Mouse (Mus musculus) liver, postnatal 0 days (tissue): Measurements from ENCODE around the gene Gpalpp1. TPM values are rescaled to one million over a fixed set of nuclear protein-coding genes. Genes with fewer than 3 reads are reported as not detected.

Experiments
- ATAC-seq: fragments of 200-750 bp; cut with Nextera tagmentation; 2 replicates; pipeline ENCODE4 v1.8.0; 2017; ENCODE audit warnings: mild to moderate bottlenecking, moderate library complexity
- DNase-seq: peaks from one replicate; pipeline ENCODE4 v3.0.0-alpha.2; 2016
- H3K27ac ChIP-seq: fragments of 300-500 bp; sonication (generic); 2 replicates; pipeline ENCODE4 v1.5.1; 2014; ENCODE audit warnings: antibody characterized with exemption, moderate library complexity, mild to moderate bottlenecking, low read depth
- H3K27me3 ChIP-seq: fragments of 300-500 bp; sonication (generic); 2 replicates; pipeline ENCODE4 v1.6.1; 2014; ENCODE audit warnings: low read length, control low read depth, mixed read lengths; ENCODE audit not compliant: insufficient read depth
- H3K36me3 ChIP-seq: fragments of 300-500 bp; sonication (generic); replicated peaks from 2 replicates; pipeline ENCODE4 v1.6.1; 2014; ENCODE audit warnings: mild to moderate bottlenecking, control low read depth, low read length, moderate library complexity, mixed read lengths; ENCODE audit not compliant: insufficient read depth
- H3K4me1 ChIP-seq: fragments of 300-500 bp; sonication (generic); 2 replicates; pipeline ENCODE4 v1.6.1; 2014; ENCODE audit warnings: antibody characterized with exemption, mild to moderate bottlenecking, control low read depth; ENCODE audit not compliant: insufficient read depth
- H3K4me2 ChIP-seq: fragments of 300-500 bp; sonication (generic); 2 replicates; pipeline ENCODE4 v1.6.1; 2014; ENCODE audit warnings: low read depth, mild to moderate bottlenecking, low read length, moderate library complexity, mixed read lengths
- H3K4me3 ChIP-seq: fragments of 300-500 bp; sonication (generic); 2 replicates; pipeline ENCODE4 v1.5.1; 2014; ENCODE audit warnings: low read depth, low read length
- H3K9ac ChIP-seq: fragments of 300-500 bp; sonication (generic); replicated peaks from 2 replicates; pipeline ENCODE4 v1.6.1; 2014; ENCODE audit warnings: mild to moderate bottlenecking, moderate library complexity
- H3K9me3 ChIP-seq: fragments of 300-500 bp; sonication (generic); 2 replicates; pipeline ENCODE4 v1.6.1; 2016; ENCODE audit warnings: mild to moderate bottlenecking, control low read depth, low read length, mixed read lengths
- CTCF ChIP-seq: sonication (generic); IDR thresholded peaks from 2 replicates; pipeline ENCODE4 v1.5.1; 2016; ENCODE audit warnings: antibody characterized with exemption, low read depth
- EP300 ChIP-seq: IDR thresholded peaks from 2 replicates; pipeline ENCODE4 v1.6.1; 2016; ENCODE audit warnings: antibody characterized with exemption, low read depth, mild to moderate bottlenecking
- WGBS: fragments of 180-500 bp; shearing (Covaris S2); extraction: QIAGEN DNeasy Blood & Tissue Kit; methylation state at CpG from one replicate; pipeline ENCODE4 v1.1.7; 2014; ENCODE audit not compliant: insufficient replicate concordance; 5-methylcytosine and 5-hydroxymethylcytosine counted together
- polyA plus RNA-seq: library from polyadenylated mRNA; unstranded; fragments of >200 nt; fragmentation: Nextera tagmentation; extraction: Ambion mirVana; gene quantifications from 2 replicates; pipeline ENCODE4 v1.2.1, GENCODE M21; 2015

The Gpalpp1 gene
- polyA plus RNA-seq, 1 experiment from 2014 or later, result 3.2 TPM

- ATAC-seq, result no peak
Measured at GRCm38 (mm10) chr14:76069296-76069695, 41.3 kb downstream of the Gpalpp1 start.

GRCm38 (mm10) chr14:76068296-76068695, 42.3 kb downstream of the Gpalpp1 start:
- no peak overlapping the region for H3K27ac ChIP-seq
- H3K36me3 ChIP-seq, result no peaks in the 10 kb centered on the region
- no peak overlapping the region for H3K9ac ChIP-seq
- H3K27me3 ChIP-seq, result no peaks in the 10 kb centered on the region
- DNase-seq, result no peak
- 53% methylated on average over 4 of the region's 4 CpGs for WGBS
- no peak overlapping the region for H3K4me2 ChIP-seq
- ATAC-seq, result no peak
- H3K4me3 ChIP-seq, result no peak overlapping the region
- no peaks in the 10 kb centered on the region for H3K4me1 ChIP-seq
- no peak for TF ChIP-seq CTCF
- TF ChIP-seq EP300, result no peak
- no peaks in the 10 kb centered on the region for H3K9me3 ChIP-seq

More at GRCm38 (mm10) chr14:76069296-76069695, 41.3 kb downstream of the Gpalpp1 start:
- Histone ChIP-seq H3K9me3 (no peaks in the 10 kb centered on the region), H3K4me2 (no peak overlapping the region), H3K9ac (no peak overlapping the region), H3K27me3 (no peaks in the 10 kb centered on the region), H3K4me1 (no peaks in the 10 kb centered on the region), H3K27ac (no peak overlapping the region), H3K4me3 (no peak overlapping the region), H3K36me3 (no peaks in the 10 kb centered on the region)
- no peak for TF ChIP-seq EP300
- TF ChIP-seq CTCF, result no peak
- 71% methylated on average over 4 of the region's 4 CpGs for WGBS
- DNase-seq, result no peak

GRCm38 (mm10) chr14:76067237-76067636, 43.3 kb downstream of the Gpalpp1 start:
- Histone ChIP-seq H3K36me3 (no peaks in the 10 kb centered on the region), H3K4me1 (no peaks in the 10 kb centered on the region), H3K9me3 (no peaks in the 10 kb centered on the region), H3K27me3 (no peaks in the 10 kb centered on the region), H3K27ac (no peak overlapping the region), H3K4me2 (no peak overlapping the region), H3K4me3 (no peak overlapping the region), H3K9ac (no peak overlapping the region)
- DNase-seq (no peak), ATAC-seq (no peak)
- TF ChIP-seq CTCF, result no peak
- no peak for TF ChIP-seq EP300
- WGBS, result 77% methylated on average over 1 of the region's 1 CpGs

- no peak overlapping the region for H3K4me2 ChIP-seq
- H3K4me3 ChIP-seq, result no peak overlapping the region
- no peak overlapping the region for H3K9ac ChIP-seq
- ATAC-seq, result no peak
- no peaks in the 10 kb centered on the region for H3K9me3 ChIP-seq
- H3K27me3 ChIP-seq, result no peaks in the 10 kb centered on the region
- WGBS, result 67% methylated on average over 5 of the region's 5 CpGs
- H3K4me1 ChIP-seq, result no peaks in the 10 kb centered on the region
- no peak overlapping the region for H3K27ac ChIP-seq
- no peaks in the 10 kb centered on the region for H3K36me3 ChIP-seq
- no peak for DNase-seq
- TF ChIP-seq CTCF (no peak), EP300 (no peak)
Measured at GRCm38 (mm10) chr14:76059441-76059840, 51.1 kb downstream of the Gpalpp1 start.

- Histone ChIP-seq H3K4me3 (no peak overlapping the region), H3K27ac (no peak overlapping the region), H3K9me3 (no peaks in the 10 kb centered on the region), H3K27me3 (no peaks in the 10 kb centered on the region), H3K4me2 (no peak overlapping the region), H3K9ac (no peak overlapping the region), H3K4me1 (no peaks in the 10 kb centered on the region), H3K36me3 (no peaks in the 10 kb centered on the region)
- DNase-seq (no peak), ATAC-seq (no peak)
- TF ChIP-seq CTCF (no peak), EP300 (no peak)
- WGBS, result 79% methylated on average over 11 of the region's 11 CpGs
Measured at GRCm38 (mm10) chr14:76053726-76054125, 56.8 kb downstream of the Gpalpp1 start.

- DNase-seq, result no peak
- no peak overlapping the region for H3K4me3 ChIP-seq
- ATAC-seq, result no peak
- no peaks in the 10 kb centered on the region for H3K36me3 ChIP-seq
- no peak overlapping the region for H3K4me2 ChIP-seq
- H3K27ac ChIP-seq, result no peak overlapping the region
- WGBS, result 43% methylated on average over 7 of the region's 7 CpGs
- no peaks in the 10 kb centered on the region for H3K27me3 ChIP-seq
- H3K9me3 ChIP-seq, result no peaks in the 10 kb centered on the region
- H3K9ac ChIP-seq, result no peak overlapping the region
- TF ChIP-seq CTCF (no peak), EP300 (no peak)
- H3K4me1 ChIP-seq, result no peaks in the 10 kb centered on the region
Measured at GRCm38 (mm10) chr14:76051966-76052365, 58.6 kb downstream of the Gpalpp1 start.

- no peak overlapping the region for H3K4me2 ChIP-seq
- no peaks in the 10 kb centered on the region for H3K4me1 ChIP-seq
- 33% methylated on average over 1 of the region's 1 CpGs for WGBS
- no peak overlapping the region for H3K4me3 ChIP-seq
- no peaks in the 10 kb centered on the region for H3K9me3 ChIP-seq
- DNase-seq, result no peak
- no peaks in the 10 kb centered on the region for H3K27me3 ChIP-seq
- TF ChIP-seq CTCF, result no peak
- no peak for TF ChIP-seq EP300
- no peak overlapping the region for H3K27ac ChIP-seq
- no peak for ATAC-seq
- no peaks in the 10 kb centered on the region for H3K36me3 ChIP-seq
- H3K9ac ChIP-seq, result no peak overlapping the region
Measured at GRCm38 (mm10) chr14:76045767-76046166, 64.8 kb downstream of the Gpalpp1 start.
